Mouse (Mus musculus): ENCODE data around the gene Zfp672. TPM values are rescaled to one million over a fixed set of nuclear protein-coding genes. Genes with fewer than 3 reads are reported as not detected.
"Not testable (repeated sequence)": the region's sequence is repeated elsewhere in the genome, so short reads cannot be mapped to it uniquely, and the experiment has no call there.

The Zfp672 gene
- total RNA-seq, 2 experiments from 2014 or later, result 37.5 to 44.2 TPM

GRCm38 (mm10) chr11:58324614-58325229 is 5.4 kb downstream of the Zfp672 start:
- no peak for DNase-seq

- DNase-seq, result no peak
Observed at GRCm38 (mm10) chr11:58323570-58324340, 6.4 kb downstream of the Zfp672 start.

- peak; percentile 98 for DNase-seq
Observed at GRCm38 (mm10) chr11:58322824-58323569, 7.1 kb downstream of the Zfp672 start.

GRCm38 (mm10) chr11:58316768-58317390 is 13.3 kb downstream of the Zfp672 start:
- no peak for DNase-seq

GRCm38 (mm10) chr11:58316344-58316743 is 13.8 kb downstream of the Zfp672 start:
- DNase-seq, result no peak

- no peak for DNase-seq
Observed at GRCm38 (mm10) chr11:58315536-58316168, 14.5 kb downstream of the Zfp672 start.

GRCm38 (mm10) chr11:58314069-58314468 is 16.1 kb downstream of the Zfp672 start:
- no peak for DNase-seq

- no peak for DNase-seq
Observed at GRCm38 (mm10) chr11:58308661-58309060, 21.5 kb downstream of the Zfp672 start.

GRCm38 (mm10) chr11:58307411-58308080 is 22.6 kb downstream of the Zfp672 start:
- DNase-seq, result peak; percentile 50

GRCm38 (mm10) chr11:58306860-58307308 is 23.3 kb downstream of the Zfp672 start, which contains the start of gene Zfp692:
Gene Zfp692, plus strand, starts transcription at chr11:58307069.
- DNase-seq, result peak; percentile 94

GRCm38 (mm10) chr11:58305299-58305698 is 24.8 kb downstream of the Zfp672 start:
- not testable (repeated sequence) for DNase-seq

- DNase-seq, result no peak
Observed at GRCm38 (mm10) chr11:58303594-58303993, 26.5 kb downstream of the Zfp672 start.

- DNase-seq, result no peak
Observed at GRCm38 (mm10) chr11:58302774-58303445, 27.2 kb downstream of the Zfp672 start.

- peak; percentile 97 for DNase-seq
Observed at GRCm38 (mm10) chr11:58301837-58302754, 28.0 kb downstream of the Zfp672 start.

- DNase-seq, result peak; percentile 83
Observed at GRCm38 (mm10) chr11:58301057-58301456, 29.1 kb downstream of the Zfp672 start.

- DNase-seq, result no peak
Observed at GRCm38 (mm10) chr11:58297396-58297795, 32.7 kb downstream of the Zfp672 start.

- DNase-seq, result no peak
Observed at GRCm38 (mm10) chr11:58292791-58293190, 37.3 kb downstream of the Zfp672 start.

GRCm38 (mm10) chr11:58290812-58291211 is 39.3 kb downstream of the Zfp672 start:
- DNase-seq, result no peak

- no peak for DNase-seq
Observed at GRCm38 (mm10) chr11:58289992-58290682, 40.0 kb downstream of the Zfp672 start.
